Mouse (Mus musculus) gastrocnemius, postnatal 10 days (tissue): ENCODE results near the gene Lgals4. TPM values are rescaled to one million over a fixed set of nuclear protein-coding genes. Genes with fewer than 3 reads are reported as not detected.

Experiments
- DNase-seq: peaks from one replicate; pipeline ENCODE4 v3.0.0; 2021; ENCODE audit warnings: mixed read lengths
- long read RNA-seq, 2 experiments: library from polyadenylated mRNA; stranded (forward); transcript quantifications; one replicate each; pipeline ENCODE4 v2.0.0; 2021
- total RNA-seq, 2 experiments: library from RNA; stranded (reverse); gene quantifications; 2 replicates each; pipeline ENCODE4 v1.2.3; 2021

The Lgals4 gene
- total RNA-seq = 1 to 10 TPM; 3.7 to 7.4 TPM
- long read RNA-seq, experiment 1, partial matches to known transcripts = 0 of 1 reads
- long read RNA-seq, experiment 1, other reads (novel, unspliced or antisense) = 1 of 1 reads
- long read RNA-seq, experiment 2 = 0 reads

- DNase-seq = no peak
Measured at GRCm38 (mm10) chr7:28833723-28834347, at the start of gene Lgals4. Lgals4 (plus strand) TSS chr7:28833854.

GRCm38 (mm10) chr7:28785161-28785560 is 48.5 kb upstream of the Lgals4 start:
- DNase-seq = no peak

- no peak for DNase-seq
Measured at GRCm38 (mm10) chr7:28787884-28788283, 45.8 kb upstream of the Lgals4 start.

- DNase-seq = no peak
Measured at GRCm38 (mm10) chr7:28788307-28789195, 45.1 kb upstream of the Lgals4 start, which contains the start of gene Rinl. Rinl (plus strand) TSS chr7:28788969.

GRCm38 (mm10) chr7:28789235-28789634 is 44.4 kb upstream of the Lgals4 start:
- no peak for DNase-seq

- no peak for DNase-seq
Measured at GRCm38 (mm10) chr7:28790066-28790806, 43.4 kb upstream of the Lgals4 start.

GRCm38 (mm10) chr7:28791706-28792105 is 41.9 kb upstream of the Lgals4 start:
- no peak for DNase-seq

GRCm38 (mm10) chr7:28792391-28793185 is 41.1 kb upstream of the Lgals4 start:
- no peak for DNase-seq

- no peak for DNase-seq
Measured at GRCm38 (mm10) chr7:28793834-28794233, 39.8 kb upstream of the Lgals4 start.

GRCm38 (mm10) chr7:28794496-28794895 is 39.2 kb upstream of the Lgals4 start:
- DNase-seq = no peak

- DNase-seq = no peak
Measured at GRCm38 (mm10) chr7:28795832-28796231, 37.8 kb upstream of the Lgals4 start.

- peak; percentile 87 for DNase-seq
Measured at GRCm38 (mm10) chr7:28796562-28796975, 37.1 kb upstream of the Lgals4 start.

GRCm38 (mm10) chr7:28799994-28800393 is 33.7 kb upstream of the Lgals4 start:
- DNase-seq = no peak

GRCm38 (mm10) chr7:28801451-28801850 is 32.2 kb upstream of the Lgals4 start:
- DNase-seq = no peak

GRCm38 (mm10) chr7:28801901-28802670 is 31.6 kb upstream of the Lgals4 start:
- DNase-seq = no peak

GRCm38 (mm10) chr7:28802846-28803588 is 30.6 kb upstream of the Lgals4 start:
- DNase-seq = no peak

- DNase-seq = no peak
Measured at GRCm38 (mm10) chr7:28803756-28804155, 29.9 kb upstream of the Lgals4 start.

GRCm38 (mm10) chr7:28806869-28807268 is 26.8 kb upstream of the Lgals4 start:
- no peak for DNase-seq

GRCm38 (mm10) chr7:28807641-28808220 is 25.9 kb upstream of the Lgals4 start:
- no peak for DNase-seq
